Mouse (Mus musculus): ENCODE measurements around the gene Clec16a. TPM values are rescaled to one million over a fixed set of nuclear protein-coding genes. Genes with fewer than 3 reads are reported as not detected.

The Clec16a gene
- total RNA-seq, 1 experiment from 2014 or later = 21.5 TPM

GRCm38 (mm10) chr16:10694414-10694851, 149.3 kb downstream of the Clec16a start:
- no peak for ATAC-seq (ENCODE audit: extremely low read depth, insufficient number of reproducible peaks, low FRiP score, poor library complexity, severe bottlenecking)

- ATAC-seq (ENCODE audit: extremely low read depth, insufficient number of reproducible peaks, low FRiP score, poor library complexity, severe bottlenecking) = no peak
Observed at GRCm38 (mm10) chr16:10697861-10698659, 152.9 kb downstream of the Clec16a start.

GRCm38 (mm10) chr16:10699316-10699715, 154.2 kb downstream of the Clec16a start:
- no peak for ATAC-seq (ENCODE audit: extremely low read depth, insufficient number of reproducible peaks, low FRiP score, poor library complexity, severe bottlenecking)

- ATAC-seq (ENCODE audit: extremely low read depth, insufficient number of reproducible peaks, low FRiP score, poor library complexity, severe bottlenecking) = no peak
Observed at GRCm38 (mm10) chr16:10700160-10700559, 155.0 kb downstream of the Clec16a start.

- ATAC-seq (ENCODE audit: extremely low read depth, insufficient number of reproducible peaks, low FRiP score, poor library complexity, severe bottlenecking) = no peak
Observed at GRCm38 (mm10) chr16:10702399-10702798, 157.3 kb downstream of the Clec16a start.

GRCm38 (mm10) chr16:10703932-10704331, 158.8 kb downstream of the Clec16a start:
- no peak for ATAC-seq (ENCODE audit: extremely low read depth, insufficient number of reproducible peaks, low FRiP score, poor library complexity, severe bottlenecking)

GRCm38 (mm10) chr16:10705396-10705795, 160.3 kb downstream of the Clec16a start:
- ATAC-seq (ENCODE audit: extremely low read depth, insufficient number of reproducible peaks, low FRiP score, poor library complexity, severe bottlenecking) = no peak

- ATAC-seq (ENCODE audit: extremely low read depth, insufficient number of reproducible peaks, low FRiP score, poor library complexity, severe bottlenecking) = no peak
Observed at GRCm38 (mm10) chr16:10711524-10711923, 166.4 kb downstream of the Clec16a start.

- ATAC-seq (ENCODE audit: extremely low read depth, insufficient number of reproducible peaks, low FRiP score, poor library complexity, severe bottlenecking) = no peak
Observed at GRCm38 (mm10) chr16:10713041-10713440, 167.9 kb downstream of the Clec16a start.

- ATAC-seq (ENCODE audit: extremely low read depth, insufficient number of reproducible peaks, low FRiP score, poor library complexity, severe bottlenecking) = no peak
Observed at GRCm38 (mm10) chr16:10713441-10714239, 168.5 kb downstream of the Clec16a start.

- ATAC-seq (ENCODE audit: extremely low read depth, insufficient number of reproducible peaks, low FRiP score, poor library complexity, severe bottlenecking) = no peak
Observed at GRCm38 (mm10) chr16:10715211-10715610, 170.1 kb downstream of the Clec16a start.

- ATAC-seq (ENCODE audit: extremely low read depth, insufficient number of reproducible peaks, low FRiP score, poor library complexity, severe bottlenecking) = no peak
Observed at GRCm38 (mm10) chr16:10715632-10716031, 170.5 kb downstream of the Clec16a start.

- ATAC-seq (ENCODE audit: extremely low read depth, insufficient number of reproducible peaks, low FRiP score, poor library complexity, severe bottlenecking) = no peak
Observed at GRCm38 (mm10) chr16:10716696-10717095, 171.6 kb downstream of the Clec16a start.

- no peak for ATAC-seq (ENCODE audit: extremely low read depth, insufficient number of reproducible peaks, low FRiP score, poor library complexity, severe bottlenecking)
Observed at GRCm38 (mm10) chr16:10719971-10720370, 174.8 kb downstream of the Clec16a start.

- ATAC-seq (ENCODE audit: extremely low read depth, insufficient number of reproducible peaks, low FRiP score, poor library complexity, severe bottlenecking) = no peak
Observed at GRCm38 (mm10) chr16:10722882-10723544, 177.9 kb downstream of the Clec16a start.

- no peak for ATAC-seq (ENCODE audit: extremely low read depth, insufficient number of reproducible peaks, low FRiP score, poor library complexity, severe bottlenecking)
Observed at GRCm38 (mm10) chr16:10723816-10724647, 178.9 kb downstream of the Clec16a start.

- ATAC-seq (ENCODE audit: extremely low read depth, insufficient number of reproducible peaks, low FRiP score, poor library complexity, severe bottlenecking) = no peak
Observed at GRCm38 (mm10) chr16:10725156-10725555, 180.0 kb downstream of the Clec16a start.

GRCm38 (mm10) chr16:10727630-10728029, 182.5 kb downstream of the Clec16a start:
- ATAC-seq (ENCODE audit: extremely low read depth, insufficient number of reproducible peaks, low FRiP score, poor library complexity, severe bottlenecking) = no peak

GRCm38 (mm10) chr16:10728886-10729285, 183.7 kb downstream of the Clec16a start:
- no peak for ATAC-seq (ENCODE audit: extremely low read depth, insufficient number of reproducible peaks, low FRiP score, poor library complexity, severe bottlenecking)

All from neutrophil, adult 5-6 weeks (primary cell).